Mouse (Mus musculus) embryonic facial prominence, embryonic 15.5 days (tissue): ENCODE measurements around the gene Med18. TPM values are rescaled to one million over a fixed set of nuclear protein-coding genes. Genes with fewer than 3 reads are reported as not detected.

Source experiments
- ATAC-seq: fragments of 200-750 bp; cut with Nextera tagmentation; 2 replicates; pipeline ENCODE4 v1.8.0; 2017; ENCODE audit warnings: low read depth, moderate TSS enrichment; ENCODE audit not compliant: insufficient number of reproducible peaks, low FRiP score, low TSS enrichment
- H3K27ac ChIP-seq: fragments of 300-500 bp; sonication (generic); replicated peaks from 2 replicates; pipeline ENCODE4 v1.5.1; 2015; ENCODE audit warnings: mild to moderate bottlenecking, inconsistent platforms
- H3K27me3 ChIP-seq: fragments of 300-500 bp; sonication (generic); 2 replicates; pipeline ENCODE4 v1.6.1; 2015; ENCODE audit warnings: inconsistent platforms
- H3K36me3 ChIP-seq: fragments of 300-500 bp; sonication (generic); 2 replicates; pipeline ENCODE4 v1.6.1; 2015; ENCODE audit warnings: mild to moderate bottlenecking, inconsistent platforms
- H3K4me1 ChIP-seq: fragments of 300-500 bp; sonication (generic); 2 replicates; pipeline ENCODE4 v1.6.1; 2015; ENCODE audit warnings: inconsistent platforms
- H3K4me2 ChIP-seq: fragments of 300-500 bp; sonication (generic); replicated peaks from 2 replicates; pipeline ENCODE4 v1.6.1; 2015; ENCODE audit warnings: mild to moderate bottlenecking, inconsistent platforms
- H3K4me3 ChIP-seq: fragments of 300-500 bp; sonication (generic); replicated peaks from 2 replicates; pipeline ENCODE4 v1.5.1; 2015; ENCODE audit warnings: mild to moderate bottlenecking, inconsistent platforms
- H3K9ac ChIP-seq: fragments of 300-500 bp; sonication (generic); 2 replicates; pipeline ENCODE4 v1.6.1; 2015; ENCODE audit warnings: inconsistent platforms
- H3K9me3 ChIP-seq: fragments of 300-500 bp; sonication (generic); replicated peaks from 2 replicates; pipeline ENCODE4 v1.6.1; 2016; ENCODE audit warnings: inconsistent platforms
- WGBS: fragments of 180-500 bp; shearing (Covaris S2); methylation state at CpG from one replicate; pipeline ENCODE4 v1.1.7; 2015; 5-methylcytosine and 5-hydroxymethylcytosine counted together
- polyA plus RNA-seq: library from polyadenylated mRNA; unstranded; fragments of >200 nt; fragmentation: Nextera tagmentation; extraction: Ambion mirVana; gene quantifications from 2 replicates; pipeline ENCODE4 v1.2.1, GENCODE M21; 2015

Gene Med18
- polyA plus RNA-seq: 22.2 and 22.7 TPM in 2 replicates

DNA sequence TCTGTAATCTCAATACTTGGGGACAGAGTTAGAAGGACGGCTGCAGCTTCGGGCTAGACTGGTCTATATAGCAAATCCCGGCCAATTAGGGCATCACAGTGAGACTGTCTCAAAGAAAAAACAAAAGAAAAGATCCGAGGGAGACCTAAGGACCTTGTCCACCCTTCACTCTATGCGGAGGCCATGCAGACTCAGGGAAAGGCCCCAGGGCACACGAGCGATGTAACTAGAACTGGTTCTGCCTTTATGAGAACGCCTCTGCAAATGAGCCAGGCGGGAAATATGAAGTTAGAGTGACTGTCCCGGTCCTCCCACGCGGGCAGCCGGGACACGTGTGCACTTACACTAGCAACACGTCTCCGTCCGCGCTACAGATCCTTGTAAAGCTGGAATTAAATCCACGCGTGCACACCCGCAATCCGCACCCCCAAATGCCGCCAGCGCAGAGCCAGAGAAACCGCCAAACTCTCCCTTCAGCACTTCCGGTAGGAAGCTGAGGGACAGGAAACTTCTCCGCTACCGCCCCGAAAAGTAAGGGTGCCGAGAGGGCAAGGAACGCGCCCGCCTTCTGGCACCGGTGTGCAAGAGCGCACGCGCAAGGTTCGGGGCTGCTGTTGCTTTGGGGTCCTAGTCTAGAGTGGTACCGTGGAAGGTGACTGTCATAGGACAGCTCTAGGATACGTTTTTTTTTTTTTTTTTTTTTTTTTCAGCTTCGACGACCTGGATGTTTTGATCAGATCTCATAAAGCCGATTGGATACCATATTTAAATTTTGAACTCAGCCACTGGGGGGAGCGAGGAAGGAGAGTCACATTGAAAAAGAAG is at the start of gene Med18:
Gene Med18 (minus strand): TSS at position 492 of the 825 bp plus-strand sequence.
- ATAC-seq: peak; percentile 89
- peak within 1 kb of the TSS; percentile 77 for H3K4me2 ChIP-seq

DNA sequence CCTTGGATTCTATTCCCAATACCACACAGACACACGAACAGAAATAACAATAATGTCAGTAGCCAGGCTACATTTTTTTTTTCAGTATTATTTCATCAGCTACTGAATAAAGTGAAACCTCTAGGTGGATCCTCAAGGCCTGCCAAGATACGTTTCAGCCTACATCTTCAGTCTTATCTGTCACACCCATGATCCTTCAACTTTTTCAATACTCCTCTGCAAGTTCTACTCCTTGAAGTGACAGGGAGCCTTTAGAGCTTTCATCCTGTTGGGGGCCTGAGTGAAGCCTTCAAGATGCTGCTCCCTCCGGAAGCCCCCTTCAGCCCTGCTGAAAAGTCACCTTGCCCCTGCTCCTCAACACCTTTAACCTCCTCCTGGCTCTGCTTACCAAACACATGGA is 48.4 kb upstream of the Med18 start:
- Histone ChIP-seq H3K4me1 (peaks cover 34% of the 10 kb centered on the region), H3K9ac (no peak overlapping the region), H3K4me2 (no peak overlapping the region), H3K27ac (no peak overlapping the region), H3K36me3 (no peaks in the 10 kb centered on the region), H3K4me3 (no peak overlapping the region), H3K27me3 (no peaks in the 10 kb centered on the region), H3K9me3 (no peaks in the 10 kb centered on the region)
- WGBS: 65% methylated on average over 3 of the region's 3 CpGs
- ATAC-seq: no peak

More for the DNA sequence above, at the start of gene Med18:
- peak within 1 kb of the TSS; percentile 78 for H3K27ac ChIP-seq
- H3K36me3 ChIP-seq: peaks cover 19% of the 10 kb centered on the region
- peak within 1 kb of the TSS; percentile 81 for H3K9ac ChIP-seq
- H3K9me3 ChIP-seq: no peaks in the 10 kb centered on the region
- under 1% methylated on average over 44 of the region's 44 CpGs for WGBS
- H3K27me3 ChIP-seq: no peaks in the 10 kb centered on the region
- H3K4me3 ChIP-seq: peak within 1 kb of the TSS; percentile 84
- peaks cover 16% of the 10 kb centered on the region for H3K4me1 ChIP-seq

DNA sequence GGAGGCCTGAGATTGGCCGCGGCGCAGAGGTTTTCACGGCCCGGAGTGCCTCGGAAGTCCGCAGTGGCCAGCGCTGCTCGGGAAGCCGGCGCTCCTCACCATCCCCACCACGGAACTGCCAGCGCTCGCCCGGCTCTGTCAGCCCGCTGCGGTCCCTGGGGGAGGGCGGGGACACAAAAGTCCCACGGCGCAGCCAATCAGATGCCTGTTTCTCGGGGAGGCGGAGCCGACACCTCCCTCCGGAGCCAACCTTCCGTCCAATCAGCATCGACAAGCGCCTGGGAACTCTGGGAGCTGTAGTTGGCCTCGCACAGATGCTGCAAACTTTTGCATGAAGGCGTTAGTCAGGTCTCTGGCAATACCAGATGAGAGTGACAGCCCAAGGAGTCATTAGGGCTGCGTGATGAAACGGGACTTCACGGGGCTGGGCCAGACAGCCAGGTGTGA is 46.7 kb upstream of the Med18 start, which contains the start of gene Sesn2:
Gene Sesn2 (minus strand): TSS at position 150 of the 447 bp plus-strand sequence.
- H3K27ac ChIP-seq: peak within 1 kb of the TSS; percentile 89
- peaks cover 31% of the 10 kb centered on the region for H3K4me1 ChIP-seq
- H3K27me3 ChIP-seq: no peaks in the 10 kb centered on the region
- H3K4me3 ChIP-seq: peak within 1 kb of the TSS; percentile 89
- no peaks in the 10 kb centered on the region for H3K36me3 ChIP-seq
- WGBS: under 1% methylated on average over 32 of the region's 32 CpGs
- H3K4me2 ChIP-seq: peak within 1 kb of the TSS; percentile 92
- H3K9ac ChIP-seq: peak within 1 kb of the TSS; percentile 62
- H3K9me3 ChIP-seq: no peaks in the 10 kb centered on the region
- peak; percentile 95 for ATAC-seq

DNA sequence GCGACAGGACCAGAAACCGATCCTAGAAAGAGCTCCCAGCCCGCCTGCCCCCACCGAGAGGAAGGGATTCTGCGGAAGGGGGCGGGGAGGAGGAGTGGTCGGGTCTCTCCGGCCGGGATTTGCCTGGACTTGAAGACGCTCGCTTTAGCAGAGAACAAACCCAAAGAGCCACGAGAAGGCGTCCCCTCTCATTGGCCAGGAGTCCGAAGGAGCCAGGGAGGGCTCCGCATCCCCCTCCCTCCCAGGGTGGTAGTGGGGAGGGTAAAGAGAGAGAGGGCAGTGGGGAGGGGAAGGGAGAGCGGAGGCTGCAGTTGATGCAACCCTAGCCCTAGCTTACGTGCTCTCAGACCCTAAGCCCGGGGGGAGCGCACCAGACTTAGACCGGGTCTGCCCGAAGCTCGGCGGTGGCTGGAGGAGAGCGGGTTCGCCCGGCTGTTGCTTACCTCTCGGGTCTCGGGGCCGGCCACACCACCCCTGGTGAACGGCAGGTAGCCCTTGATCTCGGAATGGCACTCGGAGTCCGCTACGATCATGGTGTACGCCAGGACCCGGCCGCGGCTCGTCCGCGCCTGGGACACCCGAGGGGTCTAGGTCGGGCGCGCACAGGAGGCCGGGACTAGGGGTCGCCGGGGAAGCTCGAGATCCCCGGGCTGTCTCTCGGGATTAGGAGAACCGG is 46.0 kb upstream of the Med18 start:
- WGBS: under 1% methylated on average over 52 of the region's 52 CpGs
- peak overlapping the region; percentile 89 for H3K4me3 ChIP-seq
- H3K4me1 ChIP-seq: peaks cover 31% of the 10 kb centered on the region
- peak; percentile 73 for ATAC-seq
- no peaks in the 10 kb centered on the region for H3K27me3 ChIP-seq
- peak overlapping the region; percentile 62 for H3K9ac ChIP-seq
- no peaks in the 10 kb centered on the region for H3K36me3 ChIP-seq
- peak overlapping the region; percentile 92 for H3K4me2 ChIP-seq
- H3K9me3 ChIP-seq: no peaks in the 10 kb centered on the region
- H3K27ac ChIP-seq: peak overlapping the region; percentile 89

DNA sequence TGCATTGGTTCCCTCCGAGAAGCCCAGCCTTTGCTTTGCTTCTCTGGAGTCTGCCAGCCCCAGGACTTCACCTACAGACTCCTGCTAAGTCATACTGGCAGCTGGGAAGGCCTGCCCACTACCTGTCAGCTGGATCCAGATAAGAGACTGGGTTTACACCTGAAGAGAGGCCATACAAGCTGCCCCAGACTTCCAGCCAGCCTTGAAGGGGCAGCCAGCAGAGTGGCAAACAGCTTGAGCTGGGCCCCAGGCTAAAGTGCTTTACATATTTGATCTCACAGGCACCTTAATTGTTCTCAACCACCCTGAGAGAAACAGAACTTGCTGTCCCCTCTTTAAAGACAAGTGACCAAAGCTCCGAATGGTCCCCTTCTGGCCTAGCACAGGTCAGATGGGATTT is 43.5 kb upstream of the Med18 start:
- Histone ChIP-seq H3K4me1 (peaks cover 21% of the 10 kb centered on the region), H3K27ac (no peak overlapping the region), H3K27me3 (no peaks in the 10 kb centered on the region), H3K9ac (no peak overlapping the region), H3K9me3 (no peaks in the 10 kb centered on the region), H3K4me3 (no peak overlapping the region), H3K4me2 (no peak overlapping the region), H3K36me3 (no peaks in the 10 kb centered on the region)
- ATAC-seq: no peak
- WGBS: 41% methylated on average over 2 of the region's 2 CpGs

DNA sequence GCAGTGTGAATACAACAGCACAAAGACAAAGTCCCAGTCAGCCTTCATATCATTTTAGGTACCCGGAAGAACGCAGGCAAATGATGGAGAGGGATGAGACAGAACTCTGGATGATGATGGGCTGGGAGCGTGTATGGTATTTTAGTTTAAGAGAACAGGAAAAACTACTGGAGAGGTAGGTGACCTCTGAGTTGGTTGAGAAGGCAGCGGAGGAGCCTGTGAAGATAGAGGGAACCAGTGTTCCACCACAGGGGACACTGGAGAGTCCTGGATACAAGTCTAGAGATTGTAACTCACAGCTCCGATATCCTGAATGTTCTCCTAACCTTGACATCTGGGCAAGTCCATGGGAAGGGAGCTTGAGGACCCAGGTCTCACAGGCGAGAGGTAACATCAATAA is 42.5 kb upstream of the Med18 start:
- WGBS: 77% methylated on average over 6 of the region's 6 CpGs
- ATAC-seq: no peak
- H3K27ac ChIP-seq: no peak overlapping the region

DNA sequence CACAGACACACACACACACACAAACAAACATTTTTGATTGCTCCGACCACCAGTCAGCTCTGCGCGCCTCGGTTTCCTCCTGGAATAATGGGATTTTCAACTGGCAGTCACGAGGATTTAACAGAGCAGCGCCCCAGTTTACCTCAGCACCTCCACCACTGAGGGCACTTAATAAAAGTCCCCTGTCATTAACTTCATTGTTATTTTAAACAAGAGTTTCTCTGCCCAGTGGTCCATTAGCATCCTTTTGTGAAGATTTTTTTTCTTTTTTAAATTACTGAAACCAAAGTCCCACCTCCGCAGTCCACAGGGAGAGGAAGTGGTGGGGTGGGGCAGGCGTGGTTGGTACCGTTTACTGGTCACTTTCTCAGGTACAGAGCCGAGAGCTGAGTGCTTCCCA is 42.1 kb upstream of the Med18 start:
- no peak overlapping the region for H3K27ac ChIP-seq
- H3K4me3 ChIP-seq: no peak overlapping the region
- H3K36me3 ChIP-seq: no peaks in the 10 kb centered on the region
- 49% methylated on average over 10 of the region's 10 CpGs for WGBS
- H3K27me3 ChIP-seq: no peaks in the 10 kb centered on the region
- no peak for ATAC-seq
- no peak overlapping the region for H3K4me2 ChIP-seq
- peaks cover 17% of the 10 kb centered on the region for H3K4me1 ChIP-seq
- no peak overlapping the region for H3K9ac ChIP-seq
- H3K9me3 ChIP-seq: no peaks in the 10 kb centered on the region

More for the DNA sequence above, 42.5 kb upstream of the Med18 start:
- H3K27me3 ChIP-seq: no peaks in the 10 kb centered on the region
- peaks cover 21% of the 10 kb centered on the region for H3K4me1 ChIP-seq
- no peak overlapping the region for H3K4me3 ChIP-seq
- no peak overlapping the region for H3K9ac ChIP-seq
- H3K4me2 ChIP-seq: no peak overlapping the region
- no peaks in the 10 kb centered on the region for H3K9me3 ChIP-seq
- H3K36me3 ChIP-seq: no peaks in the 10 kb centered on the region

DNA sequence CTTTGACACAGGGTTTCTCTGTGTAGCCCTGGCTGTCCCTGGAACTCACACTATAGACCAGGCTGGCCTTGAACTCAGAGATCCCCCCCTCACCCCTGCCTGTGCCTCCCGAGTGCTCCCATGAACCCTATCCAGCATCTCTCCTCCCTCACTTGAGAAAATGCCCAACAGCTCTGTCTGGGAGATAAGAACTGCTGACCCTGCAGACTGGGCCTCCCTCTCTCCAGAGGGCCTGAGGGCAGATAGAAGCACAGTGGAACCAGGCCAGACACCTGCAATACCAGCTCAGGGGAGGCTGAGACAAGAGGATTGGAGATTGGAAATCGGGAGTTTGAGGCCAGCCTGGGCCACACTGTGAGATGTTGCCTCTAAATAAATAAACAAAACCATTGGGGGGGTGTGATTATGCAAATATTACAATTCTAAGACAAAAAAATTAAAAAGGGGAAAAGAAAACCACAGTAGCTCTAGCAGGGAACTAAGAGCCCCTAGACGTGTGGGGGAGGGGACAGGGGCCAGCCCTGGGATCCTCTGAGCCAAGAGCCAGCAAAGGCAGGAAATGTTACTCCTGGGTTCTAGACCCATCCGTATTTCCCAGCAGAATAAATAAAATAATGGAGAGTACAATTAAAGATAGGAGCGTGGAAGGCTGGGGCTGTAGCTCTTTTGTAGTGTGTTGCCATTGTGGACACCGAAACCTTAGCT is 41.5 kb upstream of the Med18 start:
- 59% methylated on average over 6 of the region's 6 CpGs for WGBS
- Histone ChIP-seq H3K27ac (no peak overlapping the region), H3K4me2 (no peak overlapping the region), H3K9me3 (no peaks in the 10 kb centered on the region), H3K36me3 (no peaks in the 10 kb centered on the region), H3K4me3 (no peak overlapping the region), H3K27me3 (no peaks in the 10 kb centered on the region), H3K4me1 (peaks cover 13% of the 10 kb centered on the region), H3K9ac (no peak overlapping the region)
- no peak for ATAC-seq

DNA sequence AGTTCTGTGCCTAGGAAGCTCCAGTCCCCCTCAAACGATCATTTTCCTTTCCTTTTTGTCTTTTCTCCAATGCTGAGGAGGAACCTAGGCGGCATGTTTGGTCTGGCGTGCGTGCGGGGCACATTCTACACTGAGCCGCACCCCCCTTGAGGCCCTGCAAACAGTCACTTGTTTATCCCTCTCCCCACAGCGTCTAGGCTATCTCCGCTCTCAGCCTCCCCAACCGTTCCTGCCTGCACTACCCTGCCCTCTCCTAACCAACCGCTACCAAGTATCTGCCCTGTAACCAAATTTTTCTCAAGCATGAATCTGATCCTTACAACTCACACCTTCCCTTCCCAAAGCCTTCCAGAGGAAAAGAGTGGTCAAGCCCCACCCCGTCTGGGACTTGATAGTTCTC is 39.6 kb upstream of the Med18 start:
- ATAC-seq: no peak
- Histone ChIP-seq H3K4me3 (no peak overlapping the region), H3K4me2 (no peak overlapping the region), H3K36me3 (peaks cover 14% of the 10 kb centered on the region), H3K27me3 (no peaks in the 10 kb centered on the region), H3K27ac (no peak overlapping the region), H3K9ac (no peak overlapping the region), H3K4me1 (peaks cover 5% of the 10 kb centered on the region; the same call in 1 of the 2 replicates), H3K9me3 (no peaks in the 10 kb centered on the region)
- 80% methylated on average over 11 of the region's 11 CpGs for WGBS

DNA sequence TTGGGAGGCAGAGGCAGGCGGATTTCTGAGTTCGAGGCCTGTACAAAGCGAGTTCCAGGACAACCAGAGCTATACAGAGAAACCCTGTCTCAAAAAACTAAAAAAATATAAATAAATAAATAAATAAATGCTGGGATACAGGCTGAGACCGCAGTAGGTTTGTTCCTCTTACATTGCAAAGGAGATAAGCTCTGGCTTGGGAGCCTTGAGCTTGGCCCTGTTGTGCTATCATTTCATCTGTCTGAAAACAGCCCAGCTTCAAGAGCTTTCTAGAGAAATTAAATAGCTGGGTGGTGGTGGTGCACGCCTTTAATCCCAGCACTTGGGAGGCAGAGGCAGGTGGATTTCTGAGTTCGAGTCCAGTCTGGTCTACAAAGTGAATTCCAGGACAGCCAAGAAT is 37.9 kb upstream of the Med18 start:
- Histone ChIP-seq H3K9ac (no peak overlapping the region), H3K4me3 (no peak overlapping the region), H3K4me1 (no peaks in the 10 kb centered on the region), H3K36me3 (peaks cover 30% of the 10 kb centered on the region), H3K4me2 (no peak overlapping the region), H3K9me3 (no peaks in the 10 kb centered on the region), H3K27me3 (no peaks in the 10 kb centered on the region), H3K27ac (no peak overlapping the region)
- WGBS: 95% methylated on average over 6 of the region's 6 CpGs
- no peak for ATAC-seq
